Mouse (Mus musculus): ENCODE data around the gene Olfr1377.
"Not testable (repeated sequence)": the region's sequence is repeated elsewhere in the genome, so short reads cannot be mapped to it uniquely, and the experiment has no call there.

Olfr1377 gene

GRCm38 (mm10) chr11:50981667-50982066 is at the start of gene Olfr1377:
TSS of gene Olfr1377 (plus strand) at chr11:50981967.
- no peak for DNase-seq (ENCODE audit: inconsistent ontology term)

- no peak for DNase-seq (ENCODE audit: inconsistent ontology term)
These were observed 49.7 kb upstream of the Olfr1377 start for GRCm38 (mm10) chr11:50932040-50932439.

- DNase-seq (ENCODE audit: inconsistent ontology term): no peak
These were observed 43.3 kb upstream of the Olfr1377 start for GRCm38 (mm10) chr11:50938435-50938834.

- peak; percentile 30 for DNase-seq (ENCODE audit: inconsistent ontology term)
These were observed 42.0 kb upstream of the Olfr1377 start for GRCm38 (mm10) chr11:50939621-50940366.

DNA sequence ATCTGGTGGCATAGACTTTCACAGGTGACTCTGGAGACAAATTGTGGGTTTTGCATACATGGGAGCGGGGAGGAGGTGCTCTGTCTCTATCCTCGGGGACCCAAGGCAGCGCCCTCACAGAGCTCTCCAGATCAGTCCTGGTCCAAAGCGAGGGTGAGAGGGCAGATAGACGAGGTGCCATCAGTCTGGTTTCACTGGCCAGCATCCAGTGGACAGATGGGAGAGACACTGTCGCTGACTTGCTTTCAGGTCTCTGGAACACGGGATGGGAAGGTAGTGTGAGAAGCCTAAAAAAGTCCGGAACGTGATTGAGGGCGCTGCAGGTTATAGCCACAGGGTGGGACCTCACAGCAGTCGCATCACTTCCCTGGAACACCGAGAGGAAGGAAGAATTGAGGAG is 39.4 kb upstream of the Olfr1377 start:
- DNase-seq (ENCODE audit: inconsistent ontology term): no peak

- DNase-seq (ENCODE audit: inconsistent ontology term): no peak
These were observed 38.3 kb upstream of the Olfr1377 start, which contains the start of gene 4933414I15Rik for GRCm38 (mm10) chr11:50943506-50943905. TSS of gene 4933414I15Rik (minus strand) at chr11:50943765.

DNA sequence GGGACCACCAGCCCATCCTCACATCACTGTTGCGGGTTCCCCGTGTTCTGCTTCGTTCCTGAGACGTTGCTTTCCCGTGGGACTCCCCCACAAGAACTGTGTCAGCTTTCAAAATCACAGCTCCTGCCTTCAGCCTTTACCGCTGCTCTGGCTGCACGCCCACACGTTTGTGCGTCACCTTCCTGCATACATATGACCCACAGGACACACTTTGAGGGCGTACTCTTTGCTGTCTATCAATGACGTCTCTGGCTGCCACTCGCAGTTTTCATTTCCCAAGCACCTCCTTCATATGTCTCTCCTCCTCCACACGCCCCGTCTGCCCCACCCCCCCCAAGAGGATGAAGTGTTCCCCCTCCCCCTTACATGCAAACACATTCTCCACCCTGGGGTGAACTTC is 29.5 kb upstream of the Olfr1377 start:
- DNase-seq (ENCODE audit: inconsistent ontology term): no peak

GRCm38 (mm10) chr11:50953665-50954064 is 28.1 kb upstream of the Olfr1377 start, which contains the start of gene Prop1:
TSS of gene Prop1 (minus strand) at chr11:50953765.
- DNase-seq (ENCODE audit: inconsistent ontology term): no peak

DNA sequence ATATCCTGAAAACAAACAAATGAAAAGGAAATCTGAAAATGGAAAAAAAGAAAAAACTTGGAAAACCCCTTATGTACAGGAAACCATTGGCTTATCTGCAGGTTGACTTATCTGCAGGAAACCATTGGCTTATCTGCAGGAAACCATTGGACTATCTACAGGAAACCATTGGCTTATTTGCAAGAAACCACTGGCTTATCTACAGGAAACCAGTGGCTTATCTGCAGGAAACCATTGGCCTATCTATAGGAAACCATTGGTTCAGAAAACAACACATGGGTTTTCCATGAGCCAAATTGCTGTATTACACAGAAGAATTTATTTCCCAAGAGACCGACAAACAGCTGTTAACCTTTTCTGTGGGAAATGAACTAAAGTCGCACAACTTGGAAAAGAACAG is 16.9 kb upstream of the Olfr1377 start:
- DNase-seq (ENCODE audit: inconsistent ontology term): no peak

DNA sequence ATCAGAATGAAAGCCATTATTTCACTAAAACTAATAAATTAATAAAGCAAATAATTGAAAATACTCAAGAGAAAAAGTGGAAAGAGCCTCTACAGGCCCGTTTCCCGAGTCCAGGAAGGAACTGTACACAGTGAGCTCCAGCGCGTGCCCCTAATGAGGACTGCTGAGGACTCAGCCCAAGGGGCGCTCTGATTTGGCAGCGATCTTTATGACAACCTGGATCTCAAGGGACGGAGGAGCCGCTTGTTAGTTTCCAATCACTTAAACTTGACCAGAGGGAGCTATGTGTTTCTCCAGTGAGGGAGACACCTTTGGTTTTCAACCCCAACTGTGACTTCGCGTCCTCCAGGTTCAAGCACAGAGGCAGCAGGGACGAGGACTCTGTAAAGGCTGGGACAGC is 15.5 kb upstream of the Olfr1377 start, which contains the start of gene Olfr1378:
Gene Olfr1378 (plus strand): TSS at position 301 of the 400 bp plus-strand sequence.
- no peak for DNase-seq (ENCODE audit: inconsistent ontology term)

DNA sequence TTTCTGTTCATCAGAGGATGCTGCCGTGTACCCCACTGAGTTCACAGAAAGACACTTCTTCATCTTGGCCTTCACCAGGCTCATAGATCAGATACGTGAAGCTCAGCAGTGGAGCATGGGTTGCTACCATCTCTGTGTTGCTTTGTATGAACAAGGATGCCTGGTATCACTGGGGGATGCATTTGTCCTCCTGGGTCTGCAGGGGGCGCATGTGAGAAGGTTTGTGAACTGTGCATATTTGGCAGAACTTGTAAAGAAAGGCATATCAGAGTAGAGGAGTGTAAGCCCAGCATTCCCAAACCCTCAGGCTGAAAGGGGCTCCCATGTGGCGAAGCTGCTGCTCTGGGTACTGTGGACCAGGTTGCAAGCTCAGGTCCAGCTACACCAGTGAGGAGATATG is 4.6 kb upstream of the Olfr1377 start:
- DNase-seq (ENCODE audit: inconsistent ontology term): no peak

DNA sequence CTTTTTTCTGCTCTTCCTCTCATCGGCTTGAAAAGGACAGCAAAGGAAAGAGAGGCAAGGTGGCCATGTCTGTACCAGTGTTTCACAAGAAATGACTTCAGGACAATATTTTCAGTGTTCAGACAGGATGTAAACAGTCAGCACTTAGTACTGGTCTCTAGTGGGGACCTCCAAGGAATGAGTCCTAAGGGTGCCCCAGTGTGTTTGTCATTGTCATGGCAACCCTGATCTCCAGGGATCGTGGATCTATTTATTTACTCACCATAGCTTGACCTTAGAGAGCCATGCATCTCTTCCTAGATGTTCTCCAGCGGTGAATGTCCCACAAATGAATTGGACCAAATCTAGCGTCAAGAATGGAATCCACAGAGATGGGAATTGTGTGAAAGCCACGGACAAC is 21.5 kb downstream of the Olfr1377 start, which contains the start of gene Olfr51:
Gene Olfr51 (plus strand): TSS at position 301 of the 400 bp plus-strand sequence.
- DNase-seq (ENCODE audit: inconsistent ontology term): no peak

GRCm38 (mm10) chr11:51011821-51012220 is 30.1 kb downstream of the Olfr1377 start:
- DNase-seq (ENCODE audit: inconsistent ontology term): no peak

GRCm38 (mm10) chr11:51013936-51014335 is 32.2 kb downstream of the Olfr1377 start, which contains the start of gene Olfr54:
TSS of gene Olfr54 (plus strand) at chr11:51014236.
- DNase-seq (ENCODE audit: inconsistent ontology term): no peak

DNA sequence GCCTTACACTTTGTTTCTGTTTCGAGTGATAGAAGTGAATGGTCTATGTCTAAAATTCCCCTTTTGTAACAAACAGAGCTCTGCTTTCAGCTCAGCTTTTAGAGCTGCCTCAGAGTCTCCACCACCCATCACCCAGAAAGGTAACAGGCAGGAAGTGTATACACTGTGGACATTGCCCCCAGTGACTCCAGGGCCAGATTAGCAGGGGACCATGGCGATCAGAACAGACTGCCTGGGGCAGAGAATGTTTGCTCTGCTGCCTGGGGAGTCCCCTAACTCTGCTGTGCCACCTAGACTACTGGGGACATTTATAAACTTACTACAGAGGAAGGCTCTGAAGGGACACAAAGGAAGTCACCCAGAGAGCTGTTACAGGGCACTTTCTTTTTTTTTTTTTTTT is 34.6 kb downstream of the Olfr1377 start:
- DNase-seq (ENCODE audit: inconsistent ontology term): no peak

DNA sequence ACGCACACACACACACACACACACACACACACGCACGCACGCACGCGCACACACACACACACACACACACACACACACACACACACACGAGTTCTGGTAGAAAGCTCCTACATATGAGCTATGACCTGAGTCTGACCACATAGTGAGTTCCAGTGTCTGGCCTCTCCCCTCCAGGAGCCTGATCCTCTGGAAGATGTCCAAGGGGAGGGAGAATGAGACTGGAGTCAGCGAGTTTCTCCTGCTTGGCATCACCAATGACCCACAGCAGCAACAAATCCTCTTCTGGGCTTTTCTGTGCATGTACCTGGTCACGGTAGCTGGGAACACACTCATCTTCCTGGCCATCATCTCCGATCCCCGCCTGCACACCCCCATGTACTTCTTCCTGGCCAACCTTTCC is 45.0 kb downstream of the Olfr1377 start:
- not testable (repeated sequence) for DNase-seq (ENCODE audit: inconsistent ontology term)

- DNase-seq (ENCODE audit: inconsistent ontology term): not testable (repeated sequence)
These were observed 47.6 kb downstream of the Olfr1377 start for GRCm38 (mm10) chr11:51029381-51029780.

DNA sequence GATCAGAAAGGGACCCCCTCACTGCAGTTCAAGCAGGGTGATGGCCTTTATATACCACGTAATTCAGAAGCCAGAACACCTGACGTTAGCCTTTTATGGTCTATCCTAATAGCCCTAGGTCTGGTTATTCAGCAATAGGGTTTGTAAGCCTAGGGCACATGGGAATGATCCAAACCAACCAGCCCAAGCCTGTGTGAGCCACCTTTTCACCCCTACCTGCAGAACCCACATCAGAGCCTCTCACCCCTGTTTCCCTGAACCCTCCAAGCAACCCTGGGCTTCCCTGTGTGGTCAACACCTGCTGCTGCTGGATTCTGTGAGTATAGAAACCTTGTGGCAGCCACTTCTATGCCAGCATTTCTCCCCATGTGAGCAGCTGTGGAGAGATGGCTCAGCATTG is 48.5 kb downstream of the Olfr1377 start:
- no peak for DNase-seq (ENCODE audit: inconsistent ontology term)

DNA sequence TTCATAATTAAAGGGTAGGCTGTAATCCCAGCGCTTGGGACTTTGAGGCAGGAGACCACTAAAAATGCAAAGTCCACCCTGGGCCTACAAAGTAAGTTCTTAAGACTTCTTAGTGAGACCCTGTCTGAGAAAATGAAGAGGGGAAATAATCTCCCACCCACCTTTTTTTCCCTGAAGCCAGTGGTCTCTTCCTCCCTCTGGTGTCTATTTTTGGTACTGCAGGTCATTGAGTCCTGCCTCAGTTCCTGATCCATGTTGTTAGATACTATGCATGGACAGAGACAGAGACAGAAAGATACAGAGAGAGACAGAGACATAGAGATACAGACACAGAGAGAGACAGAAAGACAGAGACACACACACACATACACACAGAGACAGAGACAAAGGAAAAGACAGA is 51.1 kb downstream of the Olfr1377 start:
- no peak for DNase-seq (ENCODE audit: inconsistent ontology term)

DNA sequence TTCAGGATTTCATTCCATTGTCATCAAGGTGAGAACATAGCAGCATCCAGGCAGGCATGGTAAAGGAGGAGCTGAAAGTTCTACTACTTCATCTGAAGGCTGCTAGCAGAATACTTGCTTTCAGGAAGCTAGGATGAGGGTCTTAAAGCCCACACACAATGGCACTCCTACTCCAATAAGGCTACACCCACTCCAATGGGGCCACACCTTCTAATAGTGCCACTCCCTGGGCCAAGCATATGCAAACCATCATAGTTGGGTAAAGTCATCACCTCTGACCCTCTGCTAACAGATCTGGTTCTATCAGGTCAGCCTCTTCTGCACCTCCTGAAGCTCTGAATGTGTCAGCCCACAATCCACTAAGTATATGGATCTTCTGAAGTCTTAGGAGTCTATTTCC is 52.4 kb downstream of the Olfr1377 start:
- not testable (repeated sequence) for DNase-seq (ENCODE audit: inconsistent ontology term)

DNA sequence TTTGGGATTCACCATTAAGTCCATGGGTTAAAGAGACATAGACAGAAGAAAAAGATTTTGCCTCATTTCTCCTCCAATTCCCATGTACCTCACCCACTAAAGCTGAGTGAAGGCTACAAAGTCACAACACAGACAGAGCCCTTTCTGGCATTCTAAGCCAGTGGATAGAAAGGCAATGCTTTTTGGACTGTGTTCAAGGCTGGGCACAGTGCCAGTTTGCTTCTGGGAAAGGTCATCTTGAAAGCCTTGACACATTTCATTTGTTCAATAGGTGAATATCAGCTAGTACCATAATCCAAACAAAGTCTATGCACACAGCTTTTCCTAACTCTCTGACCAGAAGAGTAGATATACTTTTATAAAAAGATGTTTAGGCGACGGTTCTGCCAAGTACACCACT is 54.2 kb downstream of the Olfr1377 start:
- peak; percentile 17 for DNase-seq (ENCODE audit: inconsistent ontology term)
